Mouse (Mus musculus) duodenum, adult 2 months (tissue): Measurements from ENCODE around the gene Gfpt1. TPM values are rescaled to one million over a fixed set of nuclear protein-coding genes. Genes with fewer than 3 reads are reported as not detected.

Experiments used
- polyA plus RNA-seq: library from polyadenylated mRNA; depleted of rRNA; stranded (reverse); fragments of >200 nt; gene quantifications from 2 replicates; pipeline ENCODE4 v1.2.3, GENCODE M21; 2012; ENCODE audit warnings: low replicate concordance; rRNA removed

The Gfpt1 gene
- polyA plus RNA-seq: 7.5 and 14.0 TPM in 2 replicates

DNA sequence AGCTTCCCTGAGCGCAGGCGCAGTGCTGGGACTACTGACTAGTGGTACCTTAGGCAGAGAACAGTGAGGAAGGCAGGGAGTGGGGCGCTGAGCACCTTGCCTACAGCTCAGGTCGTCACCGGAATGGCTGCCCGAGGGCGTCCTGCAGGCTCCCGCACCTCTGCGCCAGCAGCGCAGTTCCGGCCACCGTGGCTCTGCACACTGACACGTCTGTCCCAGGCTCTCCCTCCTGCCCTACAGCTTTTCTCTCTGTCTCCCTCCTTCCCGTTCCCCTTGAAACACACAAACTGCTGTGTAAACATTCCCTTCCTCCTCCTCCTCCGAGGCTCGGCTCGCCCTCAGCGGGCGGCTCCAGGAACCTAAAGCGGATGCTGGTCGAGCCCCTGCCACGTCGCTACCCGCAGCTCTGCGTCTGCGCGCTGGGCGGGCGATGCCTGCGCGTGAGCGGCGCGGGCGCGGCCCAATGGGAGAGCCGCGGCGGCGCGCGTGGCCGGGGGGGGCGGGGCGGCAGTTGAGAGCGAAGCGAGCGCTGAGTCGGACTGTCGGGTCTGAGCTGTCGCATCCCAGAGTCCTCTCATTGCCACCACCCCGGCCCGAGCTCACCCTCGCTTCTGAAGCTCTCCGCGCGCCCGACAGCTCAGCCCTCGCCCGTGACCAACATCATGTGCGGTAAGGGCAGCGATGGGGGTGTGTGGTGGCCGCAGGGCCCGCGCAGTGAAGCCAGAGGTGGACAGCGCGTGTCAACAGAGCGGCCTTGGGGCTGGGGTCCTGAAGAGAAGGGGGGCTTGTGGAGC, at the start of gene Gfpt1:
TSS of gene Gfpt1 (plus strand) at position 510 of the 794 bp plus-strand sequence.

DNA sequence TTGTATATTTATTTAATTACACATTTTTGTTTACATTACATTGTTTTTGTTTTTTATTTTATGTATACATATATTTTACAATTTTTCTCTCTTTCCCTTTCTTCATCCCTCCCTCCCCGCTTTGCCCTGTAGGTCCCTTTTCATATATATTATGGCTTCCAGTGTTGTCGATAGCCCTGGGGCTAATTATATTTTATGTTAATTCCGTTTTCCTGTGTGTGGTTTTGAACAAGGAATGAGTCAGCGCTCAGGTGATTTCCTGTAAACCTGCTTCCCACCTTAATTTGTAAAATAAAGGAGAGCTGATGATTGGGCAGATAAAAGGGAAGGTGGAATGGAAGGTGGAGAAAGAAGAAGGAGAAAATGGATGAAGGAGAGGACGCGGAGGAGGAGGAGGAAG, 33.8 kb upstream of the Gfpt1 start, which contains the start of gene Nfu1:
TSS of gene Nfu1 (plus strand) at position 350 of the 400 bp plus-strand sequence.

DNA sequence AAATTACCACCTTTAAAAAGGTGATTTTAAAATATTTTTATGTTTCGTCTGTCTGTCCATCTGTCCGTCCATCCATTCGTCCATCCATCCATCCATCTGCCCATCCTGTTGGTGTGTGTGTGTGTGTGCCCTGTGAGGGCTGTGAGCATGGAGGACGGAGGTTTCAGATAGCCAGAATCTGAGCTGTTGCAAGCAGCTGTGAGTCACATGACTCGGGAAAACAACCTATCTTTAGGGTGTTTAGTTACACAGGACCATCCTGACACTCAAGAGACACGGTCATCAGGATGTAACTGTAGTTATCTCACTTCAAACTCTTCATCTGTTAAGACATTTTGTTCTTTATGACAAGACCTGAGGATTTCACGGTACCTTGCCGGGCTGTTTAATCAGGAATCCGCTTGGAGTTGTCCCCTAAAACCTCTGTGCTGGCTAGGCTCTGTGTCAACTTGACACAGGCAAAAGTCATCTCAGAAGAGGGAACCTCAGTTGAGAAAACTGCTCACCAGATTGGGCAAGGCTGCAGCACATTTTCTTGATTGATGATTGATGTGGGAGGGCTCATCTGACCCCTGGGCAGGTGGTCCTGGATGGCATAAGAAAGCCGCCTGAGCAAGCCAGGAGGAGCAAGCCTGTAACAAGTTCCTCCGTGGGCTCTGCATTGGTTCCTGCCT, 61.6 kb downstream of the Gfpt1 start, which contains the start of gene D6Ertd527e:
TSS of gene D6Ertd527e (plus strand) at position 624 of the 674 bp plus-strand sequence.

Other genes with a start within 250 kb of the Gfpt1 start
- 65.2 and 147 TPM in 2 replicates for gene Anxa4, start 249.3 kb upstream of the Gfpt1 start, polyA plus RNA-seq
- 9.6 and 10.1 TPM in 2 replicates for gene Aak1, start 193.3 kb upstream of the Gfpt1 start, polyA plus RNA-seq
- 21.5 and 47.0 TPM in 2 replicates for gene Nfu1, start 33.6 kb upstream of the Gfpt1 start, polyA plus RNA-seq
- gene D6Ertd527e, start 61.9 kb downstream of the Gfpt1 start, polyA plus RNA-seq: 0.65 and 3.1 TPM in 2 replicates